Mouse (Mus musculus) megakaryocyte, embryonic 14.5 days (primary cell): ENCODE data around the gene Mucl1. TPM values are rescaled to one million over a fixed set of nuclear protein-coding genes. Genes with fewer than 3 reads are reported as not detected.
"Not testable (repeated sequence)": the region's sequence is repeated elsewhere in the genome, so short reads cannot be mapped to it uniquely, and the experiment has no call there.

Experiments
- H3K27me3 ChIP-seq: replicated peaks from 2 replicates; pipeline ENCODE3; 2012; ENCODE audit warnings: inconsistent platforms
- H3K36me3 ChIP-seq: replicated peaks from 2 replicates; pipeline ENCODE3; 2012; ENCODE audit warnings: low read length, inconsistent platforms, mixed read lengths
- H3K4me1 ChIP-seq: 2 replicates; pipeline ENCODE4 v1.6.1; 2012; ENCODE audit warnings: inconsistent platforms
- H3K4me3 ChIP-seq: replicated peaks from 2 replicates; pipeline ENCODE3; 2012; ENCODE audit warnings: moderate library complexity, mild to moderate bottlenecking, inconsistent platforms
- H3K9me3 ChIP-seq: 2 replicates; pipeline ENCODE4 v1.6.1; 2012; ENCODE audit warnings: inconsistent platforms
- FLI1 ChIP-seq: IDR thresholded peaks from 2 replicates; pipeline ENCODE4 v1.6.1; 2012; ENCODE audit warnings: low read length, inconsistent platforms, mixed read lengths
- GATA1 ChIP-seq: IDR thresholded peaks from 3 replicates; pipeline ENCODE4 v1.6.1; 2012; ENCODE audit warnings: mixed read lengths, low read length, inconsistent platforms, borderline replicate concordance
- polyA plus RNA-seq: library from polyadenylated mRNA; stranded (reverse); fragments of >175 nt; gene quantifications from 2 replicates; pipeline ENCODE4 v1.2.3, GENCODE M21; 2012; ENCODE audit warnings: low replicate concordance; ENCODE audit not compliant: insufficient read depth

Gene Mucl1
- not detected in 2 replicates for polyA plus RNA-seq

DNA sequence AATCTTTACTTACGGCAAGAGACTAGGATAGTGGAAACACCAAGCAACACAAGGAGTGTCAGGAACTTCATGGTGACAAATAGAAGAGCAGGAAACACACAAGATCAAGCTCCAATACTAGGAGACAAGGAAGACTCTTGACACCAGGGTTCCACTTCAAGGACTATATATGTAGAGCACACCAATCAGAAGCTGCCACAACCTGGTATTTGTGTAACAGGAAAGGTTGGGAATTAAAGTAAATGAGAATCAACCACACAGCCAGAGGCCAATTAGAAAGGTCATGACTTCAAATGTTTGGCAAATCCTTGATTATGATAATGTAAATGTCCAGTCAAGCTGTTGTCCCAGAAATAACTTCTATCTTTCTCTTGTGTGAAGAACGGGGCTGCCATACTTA is at the start of gene Mucl1:
TSS of gene Mucl1 (minus strand) at position 101 of the 400 bp plus-strand sequence.
- no peak within 1 kb of the TSS for H3K4me3 ChIP-seq
- TF ChIP-seq GATA1: no peak
- TF ChIP-seq FLI1: no peak
- H3K36me3 ChIP-seq: no peaks in the 10 kb centered on the region
- no peaks in the 10 kb centered on the region for H3K4me1 ChIP-seq
- H3K9me3 ChIP-seq: no peaks in the 10 kb centered on the region
- no peaks in the 10 kb centered on the region for H3K27me3 ChIP-seq

DNA sequence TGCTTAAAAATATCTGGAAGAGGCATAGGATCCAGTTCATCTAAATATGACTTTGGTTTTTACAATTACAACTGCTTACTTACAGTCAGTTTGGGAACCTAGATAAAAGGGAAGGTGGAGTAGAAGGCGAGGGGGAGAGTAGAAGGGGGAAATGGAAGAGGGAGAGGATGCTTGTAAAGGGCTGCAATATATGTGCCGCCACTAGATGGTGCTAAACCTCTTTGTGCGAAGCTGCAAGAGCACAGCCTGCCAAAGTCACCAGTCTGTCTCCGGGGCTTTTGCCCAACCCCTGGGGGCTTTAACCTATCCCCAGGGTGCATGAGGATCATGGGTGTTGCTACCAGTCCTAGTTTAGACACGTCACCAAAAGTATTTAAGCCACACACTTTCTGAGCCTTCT is 11.6 kb upstream of the Mucl1 start:
- H3K4me3 ChIP-seq: not testable (repeated sequence)

DNA sequence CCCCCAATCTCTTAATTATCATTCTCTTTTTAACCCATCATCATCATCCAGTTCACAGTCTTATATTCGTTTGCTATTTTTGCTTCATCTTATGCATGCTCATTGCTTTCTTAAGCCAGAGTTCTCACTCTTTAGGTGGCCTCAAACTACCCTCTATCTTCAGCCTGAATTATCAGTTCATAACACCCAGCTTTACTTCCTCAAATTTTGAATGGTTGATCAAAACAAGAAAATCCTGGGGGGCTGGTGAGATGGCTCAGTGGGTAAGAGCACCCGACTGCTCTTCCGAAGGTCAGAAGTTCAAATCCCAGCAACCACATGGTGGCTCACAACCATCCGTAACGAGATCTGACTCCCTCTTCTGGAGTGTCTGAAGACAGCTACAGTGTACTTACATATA is 38.4 kb downstream of the Mucl1 start:
- H3K9me3 ChIP-seq, H3K4me3 ChIP-seq, H3K4me1 ChIP-seq, H3K36me3 ChIP-seq, H3K27me3 ChIP-seq: not testable (repeated sequence)

More for the DNA sequence above, 11.6 kb upstream of the Mucl1 start:
- not testable (repeated sequence) for H3K9me3 ChIP-seq, H3K27me3 ChIP-seq, H3K4me1 ChIP-seq, H3K36me3 ChIP-seq

Other genes starting within 250 kb of the Mucl1 start
- gene Ppp1r1a, start 217.5 kb downstream of the Mucl1 start, polyA plus RNA-seq: not detected in 2 replicates
- gene Glycam1, start 190.4 kb downstream of the Mucl1 start, polyA plus RNA-seq: not detected in 2 replicates
- not detected in 2 replicates for gene Mucl2, start 143.8 kb upstream of the Mucl1 start, polyA plus RNA-seq